Comparison of ENCODE assay signal across 9 mouse cellular contexts in genomic region chr5:26904324-26905041, GRCm38 (mm10).
DNase-seq lines count a peak whose midpoint lies in the region; ATAC-seq and TF ChIP-seq lines count a peak whose summit lies in the region.
"Had no signal": no experiment of that assay in that cellular context is flagged by ENCODE, and none has a peak within 500 bp of the region (broad histone marks: within the 10 kb centered on the region; RNA-seq: fewer than 3 reads in every experiment).

No protein-coding gene starts in this region.

- no peaks in the 10 kb centered on the region for H3K27me3 ChIP-seq in forebrain, embryonic 16.5 days (replicated peaks; ENCODE audit: control insufficient read depth, insufficient read depth, low read length)
- H3K27me3 ChIP-seq in hindbrain, postnatal 0 days (ENCODE audit: insufficient read depth, low read length) = no peaks in the 10 kb centered on the region
- no peaks in the 10 kb centered on the region for H3K27me3 ChIP-seq in midbrain, postnatal 0 days (ENCODE audit: insufficient read depth, low read length)
- H3K27me3 ChIP-seq: Patski had no signal

- H3K4me1 ChIP-seq in forebrain, embryonic 16.5 days (replicated peaks; ENCODE audit: control insufficient read depth, insufficient read depth, low read length) = peaks cover 14% of the 10 kb centered on the region
- peaks cover 3% of the 10 kb centered on the region for H3K4me1 ChIP-seq in hindbrain, postnatal 0 days (ENCODE audit: insufficient read depth, low read length)
- peaks cover 28% of the 10 kb centered on the region; the same call in 1 of the 2 replicates for H3K4me1 ChIP-seq in midbrain, postnatal 0 days (ENCODE audit: insufficient read depth, low read length)

- H3K36me3 ChIP-seq in forebrain, embryonic 16.5 days (ENCODE audit: control insufficient read depth, insufficient read depth) = no peaks in the 10 kb centered on the region
- H3K36me3 ChIP-seq in hindbrain, postnatal 0 days (ENCODE audit: insufficient read depth, low read length) = no peaks in the 10 kb centered on the region
- no peaks in the 10 kb centered on the region for H3K36me3 ChIP-seq in midbrain, postnatal 0 days (ENCODE audit: insufficient read depth, low read length)

- peak overlapping the region; percentile 49; the same call in 1 of the 2 replicates for H3K27ac ChIP-seq in forebrain, embryonic 16.5 days (ENCODE audit: low read length)
- H3K27ac ChIP-seq in hindbrain, postnatal 0 days = peak overlapping the region; percentile 67
- peak overlapping the region; percentile 64 for H3K27ac ChIP-seq in midbrain, postnatal 0 days (ENCODE audit: low read depth, low read length)

- peak overlapping the region; percentile 65 for H3K9ac ChIP-seq in forebrain, embryonic 16.5 days (replicated peaks; ENCODE audit: low read depth, low read length)
- peak overlapping the region; percentile 51 for H3K9ac ChIP-seq in hindbrain, postnatal 0 days (replicated peaks; ENCODE audit: low read length)
- peak overlapping the region; percentile 62 for H3K9ac ChIP-seq in midbrain, postnatal 0 days (replicated peaks; ENCODE audit: low read length, poor library complexity, severe bottlenecking)

- WGBS in forebrain, embryonic 16.5 days = under 1% methylated on average over 32 of the region's 32 CpGs
- WGBS in hindbrain, postnatal 0 days = under 1% methylated on average over 31 of the region's 32 CpGs
- under 1% methylated on average over 30 of the region's 32 CpGs for WGBS in midbrain, postnatal 0 days

- H3K4me2 ChIP-seq in forebrain, embryonic 16.5 days (ENCODE audit: low read length) = peak overlapping the region; percentile 71
- peak overlapping the region; percentile 75 for H3K4me2 ChIP-seq in hindbrain, postnatal 0 days (ENCODE audit: low read depth, low read length)
- H3K4me2 ChIP-seq in midbrain, postnatal 0 days (ENCODE audit: low read depth, low read length, poor library complexity, severe bottlenecking) = peak overlapping the region; percentile 80

- TF ChIP-seq CTCF in hindbrain, postnatal 0 days (IDR thresholded peaks at IDR 0.05; ENCODE audit: low read depth) = peak; percentile 6; the same call in 1 of the 2 replicates
- no peak; the same call in 1 of the 2 replicates for TF ChIP-seq CTCF in midbrain, postnatal 0 days (IDR thresholded peaks at IDR 0.05)

- no peaks in the 10 kb centered on the region for H3K9me3 ChIP-seq in forebrain, embryonic 16.5 days (ENCODE audit: control insufficient read depth, low read length)
- H3K9me3 ChIP-seq in hindbrain, postnatal 0 days (ENCODE audit: low read length) = no peaks in the 10 kb centered on the region
- no peaks in the 10 kb centered on the region for H3K9me3 ChIP-seq in midbrain, postnatal 0 days (ENCODE audit: low read length)

- peak; percentile 71 for DNase-seq in ES-CJ7 (ENCODE audit: low read depth, low spot score)
- peak; percentile 87 for DNase-seq in cerebellum, adult 11-12 months
- peak; percentile 82 for DNase-seq in hindbrain, postnatal 0 days (ENCODE audit: low spot score)
- peak; percentile 77 for DNase-seq in left cerebral cortex, postnatal 4 days
- DNase-seq in midbrain, postnatal 0 days (ENCODE audit: low spot score) = peak; percentile 83
- peak; percentile 40 for DNase-seq in yolk sac, embryonic 10.5 days (ENCODE audit: low spot score)
- DNase-seq in thymus, postnatal 36 days = no peak

- peak overlapping the region; percentile 50 for H3K4me3 ChIP-seq in forebrain, embryonic 16.5 days (replicated peaks; ENCODE audit: low read length)
- peak overlapping the region; percentile 47 for H3K4me3 ChIP-seq in hindbrain, postnatal 0 days (ENCODE audit: low read length)
- peak overlapping the region; percentile 55 for H3K4me3 ChIP-seq in midbrain, postnatal 0 days (ENCODE audit: low read depth, low read length)

- ATAC-seq in forebrain, embryonic 16.5 days = peak; percentile 91
- ATAC-seq in hindbrain, postnatal 0 days = peak; percentile 92
- peak; percentile 84 for ATAC-seq in midbrain, postnatal 0 days (ENCODE audit: low FRiP score)
- ATAC-seq: Patski had no signal

- intact Hi-C loops in left cerebral cortex, postnatal 4 days (cut with DNase I) = loop anchor here (10.0 kb wide), 1 partner anchor 100 kb away; no protein-coding TSS in a partner anchor

Comparison
In these comparisons a context has a peak if more than half of its experiments do, and no peak if none do; other contexts are left out.
1. DNase-seq: peak in ES-CJ7 (single experiment), cerebellum, adult 11-12 months (single experiment), hindbrain, postnatal 0 days (single experiment), left cerebral cortex, postnatal 4 days (single experiment), midbrain, postnatal 0 days (single experiment) and yolk sac, embryonic 10.5 days (single experiment); none in thymus, postnatal 36 days (0 of 2).
2. Peak in every context shown above with its lines, with median percentiles within 50 percentile points of each other: ATAC-seq, H3K27ac ChIP-seq, H3K4me2 ChIP-seq, H3K4me3 ChIP-seq and H3K9ac ChIP-seq.